Mouse (Mus musculus) T-helper 17 cell (primary cell): Measurements from ENCODE around the gene Ifitm10.

ENCODE experiments used
- in situ Hi-C, 2 experiments: fragments of 300-600 bp; cut with MboI, MseI; formaldehyde crosslinking; loops; 1 replicate in 1 of 2; 2 replicates in 1 of 2; pipeline ENCODE4 v1.15.1; 2025; ENCODE audit warnings: high pct_unique_total_duplicates in 2 of 2

Gene Ifitm10

DNA sequence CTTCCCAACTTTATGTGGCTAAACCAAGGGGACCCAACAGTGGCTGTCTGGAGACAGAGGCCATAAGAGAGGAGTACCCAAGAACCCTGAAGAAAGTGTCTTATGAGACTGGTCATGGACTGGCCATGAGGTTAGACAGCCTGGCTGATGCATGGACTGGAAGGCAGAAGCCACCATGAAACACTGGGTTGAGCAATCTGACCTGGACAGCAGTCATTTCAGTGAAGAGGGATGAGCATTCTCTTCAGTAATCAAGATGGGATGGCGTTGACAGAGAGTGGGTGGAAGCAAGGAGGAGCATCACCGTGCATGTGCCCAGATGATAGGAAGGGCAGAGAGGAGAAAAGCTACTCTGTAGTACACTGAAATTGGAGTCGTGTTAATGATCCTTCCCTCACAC, 17.6 kb upstream of the Ifitm10 start:
- in situ Hi-C loops = loop anchor here in 1 of 2 experiments (5.0 kb wide), 1 partner anchor 489 kb away; no protein-coding TSS in a partner anchor

DNA sequence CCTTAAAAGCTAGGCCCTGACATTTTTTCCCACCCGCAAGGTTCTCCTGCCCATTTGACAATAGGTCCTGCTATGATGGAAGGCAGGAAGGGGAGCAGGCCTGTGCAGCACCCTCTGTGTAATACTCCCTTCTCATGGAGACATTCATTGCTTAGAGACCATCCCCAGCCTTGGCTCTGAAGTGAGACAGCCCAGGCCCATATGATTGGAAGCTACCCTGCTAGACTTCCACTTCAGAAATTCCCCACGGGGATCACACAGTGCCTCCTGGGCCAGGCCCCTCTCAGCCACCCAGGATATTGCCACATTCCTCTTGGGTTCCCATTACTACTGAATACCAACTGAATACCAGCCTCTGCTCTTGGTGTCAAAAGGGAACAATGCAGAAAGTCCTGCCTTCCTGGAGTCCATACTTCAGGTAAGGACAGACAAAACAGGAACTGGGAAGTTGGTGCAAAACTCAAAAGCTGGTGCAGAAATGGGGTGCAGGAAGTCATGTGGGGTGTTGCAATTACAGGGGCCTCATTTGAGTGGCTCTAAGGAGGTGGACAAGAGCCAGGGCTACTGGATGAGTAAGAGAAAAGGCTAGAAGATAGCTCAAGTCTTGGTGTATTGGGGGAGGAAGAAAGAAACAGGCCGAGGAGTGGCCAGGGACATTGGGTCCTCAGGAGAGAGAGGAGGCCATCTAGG, 16.6 kb upstream of the Ifitm10 start:
- in situ Hi-C loops = loop anchor here in 1 of 2 experiments (5.0 kb wide), 1 partner anchor 488 kb away; no protein-coding TSS in a partner anchor

DNA sequence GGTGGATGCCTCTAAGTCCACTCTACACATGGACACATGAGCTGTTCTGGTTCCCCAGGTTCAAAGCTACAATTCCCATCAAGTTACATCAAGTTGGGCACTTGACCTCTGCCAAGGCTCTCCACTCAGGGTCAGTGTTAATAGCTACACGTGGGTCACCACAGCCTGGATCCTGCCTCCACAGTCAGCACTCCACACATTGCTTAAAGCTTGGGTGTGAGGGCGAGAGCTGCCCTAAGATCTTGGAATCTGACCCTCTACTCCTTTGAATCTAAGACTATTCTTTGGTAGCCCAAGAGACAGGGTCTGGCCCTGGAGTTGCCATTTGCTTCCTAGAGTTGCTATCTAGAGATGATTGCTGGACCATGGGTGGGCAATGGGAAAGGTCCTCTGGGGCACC, 15.2 kb upstream of the Ifitm10 start:
- in situ Hi-C loops = no loop called here

DNA sequence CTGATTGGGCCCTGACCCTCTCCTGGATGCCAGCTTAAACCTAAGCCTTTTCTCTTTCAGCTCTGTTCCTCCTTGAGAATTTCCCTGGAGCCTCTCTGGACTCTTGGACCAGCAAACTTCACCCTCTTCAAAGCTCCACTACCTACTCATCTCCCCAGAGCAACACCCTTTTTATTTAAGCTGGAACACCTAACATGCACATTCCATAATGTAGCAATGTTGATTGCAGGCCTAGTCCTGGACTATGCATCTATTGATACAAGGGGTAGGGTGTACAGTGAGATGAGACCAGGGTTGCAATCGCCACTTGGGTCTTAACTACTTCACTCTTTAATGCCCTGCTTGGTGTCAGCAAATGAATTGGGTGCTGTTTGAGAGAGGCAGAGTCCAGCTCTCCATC, 14.6 kb upstream of the Ifitm10 start:
- in situ Hi-C loops = no loop called here

DNA sequence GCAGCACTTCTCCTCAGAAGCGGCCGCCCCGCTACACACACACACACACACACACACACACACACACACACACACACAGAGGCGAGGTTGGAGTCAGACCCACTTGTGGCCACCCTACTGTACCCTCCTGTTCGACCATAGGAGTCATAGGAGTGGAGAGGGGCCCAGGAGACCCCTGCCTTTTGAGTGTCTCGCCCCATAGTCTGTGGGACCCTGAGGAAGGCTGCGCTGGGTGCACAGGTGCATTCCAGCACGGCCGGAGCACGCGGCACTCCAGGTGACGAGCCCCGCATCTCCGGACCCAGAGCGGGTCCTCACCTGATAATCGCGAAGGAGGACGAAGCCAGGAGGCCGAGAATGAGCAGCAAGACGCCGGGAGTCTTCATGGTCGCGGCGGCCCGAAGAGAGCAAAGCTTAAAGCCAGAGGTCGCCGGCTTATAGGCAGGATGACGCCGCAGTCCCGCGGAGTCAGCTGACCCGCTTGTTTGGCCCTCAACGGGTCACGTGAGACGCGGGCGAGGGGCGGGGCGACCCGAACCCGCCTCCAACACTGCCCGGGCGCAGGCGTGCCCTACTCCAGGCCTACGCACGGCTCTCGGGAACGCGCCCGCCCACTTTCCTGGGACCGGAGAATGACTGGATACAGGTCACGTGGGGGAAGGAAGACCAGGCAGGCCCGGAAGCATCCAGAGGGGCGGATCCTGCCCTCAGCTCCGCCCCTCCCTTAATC, 14.0 kb upstream of the Ifitm10 start, which contains the start of gene Ctsd:
Ctsd (minus strand) TSS at position 620 of the 730 bp plus-strand sequence.
- in situ Hi-C loops = no loop called here

DNA sequence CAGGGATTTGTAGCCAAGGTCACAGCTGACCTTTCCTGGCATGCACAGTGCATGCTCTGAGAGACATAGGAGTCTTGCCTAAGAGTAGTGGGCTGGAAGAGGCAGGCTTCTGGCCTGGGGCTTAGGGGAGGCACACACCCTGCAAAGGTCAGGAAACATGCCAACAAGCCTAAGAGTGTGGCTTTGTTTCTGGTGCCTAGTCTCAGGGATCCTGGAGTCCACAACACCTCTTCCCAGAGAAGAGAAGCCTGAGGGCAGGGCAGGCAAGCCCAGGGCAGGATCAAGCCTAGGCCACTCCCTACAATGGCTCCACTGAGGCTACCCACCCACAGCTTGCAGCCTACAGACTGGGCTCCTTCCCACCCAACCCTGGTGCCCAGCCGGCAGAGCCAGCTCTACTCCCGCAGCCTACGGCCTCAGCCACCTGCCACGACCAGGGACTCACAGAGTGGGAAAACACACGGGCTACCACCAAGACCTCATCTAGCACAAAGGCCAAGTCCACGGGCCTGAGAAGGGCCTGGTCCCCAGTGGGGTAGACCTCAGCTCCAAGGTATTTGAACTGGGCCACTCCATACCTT, 13.2 kb upstream of the Ifitm10 start:
- in situ Hi-C loops = no loop called here

DNA sequence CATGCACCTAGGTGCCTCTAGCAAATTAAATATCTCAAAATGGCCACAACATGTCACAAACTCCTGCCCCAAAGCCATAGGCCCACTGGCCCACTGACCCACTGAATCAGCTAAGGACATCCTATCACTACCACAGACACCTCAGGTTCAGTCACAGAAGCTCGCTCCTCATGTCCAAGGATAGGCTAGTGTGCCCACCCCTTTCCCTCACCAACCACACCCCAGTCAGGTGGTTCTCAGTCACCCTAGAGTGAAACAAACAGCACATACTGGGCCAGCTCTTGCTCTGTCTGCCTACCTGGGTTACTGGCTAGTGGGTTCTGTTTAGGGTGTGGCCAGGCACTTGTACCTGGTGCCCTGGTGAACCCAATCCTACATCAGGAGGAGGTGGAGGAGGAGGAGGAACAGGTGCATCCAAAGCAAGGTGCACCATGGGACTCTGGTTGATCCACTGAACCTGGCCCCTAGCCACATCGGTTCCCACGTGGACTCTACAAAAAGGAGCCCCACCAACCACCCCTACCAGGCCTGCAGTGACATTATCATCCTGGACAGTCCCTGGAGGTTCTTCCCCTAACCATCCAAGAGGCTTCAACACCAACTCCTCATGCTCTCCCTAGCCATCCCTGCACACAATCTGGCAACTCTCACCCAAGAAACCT, 12.3 kb upstream of the Ifitm10 start:
- in situ Hi-C loops = no loop called here

DNA sequence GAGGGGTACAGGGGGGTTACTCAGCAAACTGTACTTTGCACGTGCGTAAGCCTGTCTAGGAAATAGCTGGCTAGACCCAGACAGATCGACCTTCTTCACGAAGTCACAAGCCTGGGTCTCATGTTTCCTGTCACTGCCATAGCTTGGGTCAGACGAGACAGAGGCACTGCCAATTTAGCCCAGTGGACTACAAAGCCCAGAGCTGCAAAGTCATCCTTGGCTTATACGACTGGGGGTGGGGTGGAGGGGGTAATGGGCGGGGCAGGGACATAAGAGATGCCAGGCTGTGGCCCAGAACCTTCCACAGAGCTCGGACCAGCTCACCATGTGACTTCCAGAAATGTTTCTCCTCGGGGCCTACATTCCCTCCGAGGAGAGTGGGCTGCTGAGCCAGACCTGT, 10.8 kb upstream of the Ifitm10 start:
- in situ Hi-C loops = no loop called here

DNA sequence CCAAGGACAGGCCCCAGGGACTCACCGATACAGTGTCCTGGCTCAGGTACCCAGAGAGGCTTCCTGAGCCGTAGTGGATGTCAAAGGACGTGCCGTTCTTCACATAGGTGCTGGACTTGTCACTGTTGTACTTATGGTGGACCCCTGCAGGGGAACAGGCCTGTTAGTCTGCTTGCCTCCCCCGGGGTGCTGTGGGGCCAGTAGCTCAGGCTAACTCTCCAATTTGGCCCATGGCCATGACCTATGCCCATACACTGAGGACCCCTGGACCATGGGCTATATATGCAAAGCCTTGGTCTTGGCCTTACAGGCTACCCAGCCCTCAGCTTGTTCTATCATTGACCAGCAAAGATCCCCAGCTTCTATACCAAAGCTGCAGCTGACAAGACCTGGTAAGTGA, 9.0 kb upstream of the Ifitm10 start, which contains the start of gene Gm49369:
Gm49369 (minus strand) TSS at position 101 of the 400 bp plus-strand sequence.
- in situ Hi-C loops = no loop called here

DNA sequence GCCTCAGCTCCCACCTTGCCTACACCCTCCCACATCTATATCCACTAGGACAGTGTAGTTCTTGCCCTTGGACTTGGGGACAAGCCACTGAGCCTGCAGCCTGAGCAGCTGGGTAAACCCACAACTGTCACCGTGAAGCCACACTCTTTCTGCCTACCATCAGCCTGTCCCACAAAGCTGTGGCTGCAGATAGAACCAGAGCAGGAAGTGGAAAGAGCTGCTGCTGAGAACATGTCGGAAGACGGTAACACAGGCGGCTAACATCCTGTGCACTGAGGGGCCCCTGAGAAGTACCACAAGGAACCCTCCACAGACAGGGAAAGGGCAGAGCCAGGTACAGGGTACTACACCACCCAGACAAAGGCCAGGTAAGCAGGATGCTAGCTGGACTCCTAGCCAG, 7.6 kb upstream of the Ifitm10 start:
- in situ Hi-C loops = no loop called here

DNA sequence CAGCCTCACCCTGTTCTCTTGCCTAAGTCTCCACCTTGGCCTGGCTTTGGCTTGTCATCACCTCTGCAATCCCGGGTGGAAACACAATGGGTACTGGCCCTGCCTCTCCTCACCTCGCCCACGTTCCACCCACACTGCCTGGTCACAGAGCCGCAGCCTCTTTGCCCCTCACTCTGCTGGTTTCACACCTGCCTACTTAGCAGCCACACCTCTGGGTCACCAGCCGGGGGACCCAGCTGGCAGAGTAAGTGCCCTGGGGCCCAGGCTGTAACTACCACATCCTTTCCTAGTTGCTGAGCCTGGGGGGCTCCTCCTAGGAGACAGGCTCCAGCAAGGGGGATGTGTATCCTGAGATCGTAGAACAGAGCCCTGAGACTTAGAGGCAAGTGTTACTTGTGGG, 5.6 kb upstream of the Ifitm10 start:
- in situ Hi-C loops = no loop called here

DNA sequence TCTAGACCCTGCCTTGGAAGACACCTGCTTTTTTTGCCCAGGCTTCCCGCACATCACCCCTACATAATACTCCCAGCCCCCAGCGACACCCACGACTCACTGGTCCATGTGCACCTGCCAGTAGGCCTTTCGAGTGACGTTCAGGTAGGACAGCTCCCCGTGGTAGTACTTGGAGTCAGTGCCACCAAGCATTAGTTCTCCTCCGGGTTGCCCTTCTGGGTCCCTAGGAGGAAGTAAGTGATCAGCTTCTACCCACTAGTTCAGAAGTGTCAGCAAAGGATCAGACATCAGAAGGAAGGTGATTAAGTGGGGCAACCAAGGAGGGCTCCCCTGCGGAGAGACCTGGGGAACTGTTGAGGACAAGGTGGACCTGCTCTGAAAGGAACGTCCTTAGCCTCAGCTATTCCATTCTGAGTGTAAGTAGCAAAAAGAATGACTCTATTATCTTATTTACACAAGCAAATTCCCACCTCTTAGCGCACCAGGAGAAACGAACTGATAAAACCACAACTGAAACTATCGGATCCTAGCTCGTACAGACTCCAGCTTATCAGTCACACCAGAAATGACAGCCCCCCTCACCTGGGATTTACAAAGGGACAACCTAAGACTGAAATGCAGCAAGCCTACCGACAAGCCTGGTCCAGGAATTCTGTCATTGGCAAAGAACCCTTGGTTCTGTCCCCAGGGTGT, 3.8 kb upstream of the Ifitm10 start:
- in situ Hi-C loops = no loop called here

DNA sequence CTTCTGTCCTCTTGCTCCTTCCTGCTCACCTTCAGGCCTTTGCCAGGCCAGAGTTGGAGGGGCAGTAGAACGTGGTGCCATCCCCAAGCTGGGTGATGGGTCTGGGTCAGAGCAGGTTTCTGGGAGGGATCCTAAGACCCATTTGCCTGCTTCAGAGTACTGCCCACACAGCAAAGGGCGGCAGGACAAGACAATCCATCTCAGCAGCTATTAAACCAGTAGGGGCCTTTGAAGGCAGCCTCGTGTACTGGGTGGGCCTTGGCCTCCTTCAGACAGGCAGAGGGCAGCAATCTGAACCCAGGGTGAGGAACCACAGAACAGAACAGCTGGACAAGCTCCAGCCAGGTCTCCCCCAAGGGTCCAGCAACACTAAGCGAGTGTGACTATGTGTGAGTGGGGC, 2.5 kb upstream of the Ifitm10 start:
- in situ Hi-C loops = no loop called here

DNA sequence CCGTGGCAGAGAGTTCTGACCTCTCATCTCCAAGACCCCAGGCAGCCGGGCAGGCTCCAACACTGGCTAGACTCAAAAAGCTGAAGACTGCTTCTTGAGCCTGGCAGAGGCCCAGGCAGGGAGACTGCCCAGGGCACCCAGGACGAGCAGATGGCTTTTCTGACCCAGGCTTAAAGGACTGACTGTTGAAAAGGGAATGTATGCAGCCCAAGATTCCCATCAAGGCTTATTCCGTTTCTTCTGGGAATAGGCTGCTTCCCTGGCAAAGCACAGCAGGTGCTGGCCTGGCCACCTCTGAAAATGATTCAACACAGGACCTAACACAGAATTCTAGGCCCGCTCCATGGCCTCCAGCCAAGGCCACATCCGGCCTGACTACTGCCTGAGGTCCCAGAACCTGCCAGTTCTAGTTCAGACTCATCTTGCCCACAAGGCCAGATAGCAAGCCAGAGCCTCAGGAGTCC, 1.7 kb upstream of the Ifitm10 start:
- in situ Hi-C loops = no loop called here

DNA sequence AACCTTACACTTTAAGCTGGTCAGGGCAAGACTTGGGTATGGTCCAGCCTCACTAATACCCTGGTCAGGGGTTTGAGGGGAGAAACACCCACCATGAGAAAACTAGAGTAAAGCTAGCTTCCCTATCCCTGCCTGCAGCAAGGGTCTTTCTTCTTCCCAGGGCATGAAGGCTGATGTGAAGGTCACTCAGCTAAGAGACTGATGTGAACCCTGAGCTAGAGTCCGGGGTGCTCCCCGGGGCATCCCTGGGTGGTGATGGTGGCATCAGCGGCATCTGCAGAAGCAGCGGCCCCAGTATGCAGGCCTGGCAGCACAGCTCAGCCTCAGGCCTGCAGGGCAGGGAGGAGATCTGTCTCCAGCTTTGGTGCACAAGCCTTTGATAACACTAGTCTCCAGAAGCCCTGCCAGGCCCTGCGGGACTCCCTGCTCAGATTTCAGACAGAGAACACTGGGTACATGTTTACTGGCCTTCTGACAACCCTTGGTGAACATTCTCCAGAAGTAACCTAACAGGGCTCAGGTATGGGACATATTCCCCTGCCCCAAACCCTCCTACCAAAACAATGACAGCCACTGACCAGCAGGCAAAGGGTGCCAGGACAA, 961 bp upstream of the Ifitm10 start:
- in situ Hi-C loops = loop anchor here in 1 of 2 experiments (25.0 kb wide), 1 partner anchor 1112 kb away; the partner anchor contains the start of gene Irf7

DNA sequence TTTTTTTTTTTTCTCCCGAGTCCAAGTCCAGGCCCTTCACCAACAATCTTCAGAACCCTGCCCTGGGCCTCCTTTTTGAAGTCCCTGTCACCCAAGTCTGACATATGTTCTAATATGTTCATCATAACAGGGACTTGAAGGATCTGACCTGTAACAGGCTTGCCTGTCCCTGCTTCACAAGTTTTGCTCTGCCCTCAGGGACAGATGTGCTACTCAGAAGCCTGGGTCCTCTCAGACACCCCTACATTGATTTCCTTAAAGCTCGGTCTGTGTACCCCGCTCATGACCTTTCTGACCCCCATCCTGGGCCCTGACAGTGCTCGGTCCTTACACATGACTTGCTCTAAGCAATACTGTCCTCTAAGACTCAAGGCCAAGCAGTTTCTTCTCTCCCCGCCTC, 514 bp downstream of the Ifitm10 start:
- in situ Hi-C loops = loop anchor here in 1 of 2 experiments (25.0 kb wide), 1 partner anchor 1111 kb away; the partner anchor contains the start of gene Irf7

DNA sequence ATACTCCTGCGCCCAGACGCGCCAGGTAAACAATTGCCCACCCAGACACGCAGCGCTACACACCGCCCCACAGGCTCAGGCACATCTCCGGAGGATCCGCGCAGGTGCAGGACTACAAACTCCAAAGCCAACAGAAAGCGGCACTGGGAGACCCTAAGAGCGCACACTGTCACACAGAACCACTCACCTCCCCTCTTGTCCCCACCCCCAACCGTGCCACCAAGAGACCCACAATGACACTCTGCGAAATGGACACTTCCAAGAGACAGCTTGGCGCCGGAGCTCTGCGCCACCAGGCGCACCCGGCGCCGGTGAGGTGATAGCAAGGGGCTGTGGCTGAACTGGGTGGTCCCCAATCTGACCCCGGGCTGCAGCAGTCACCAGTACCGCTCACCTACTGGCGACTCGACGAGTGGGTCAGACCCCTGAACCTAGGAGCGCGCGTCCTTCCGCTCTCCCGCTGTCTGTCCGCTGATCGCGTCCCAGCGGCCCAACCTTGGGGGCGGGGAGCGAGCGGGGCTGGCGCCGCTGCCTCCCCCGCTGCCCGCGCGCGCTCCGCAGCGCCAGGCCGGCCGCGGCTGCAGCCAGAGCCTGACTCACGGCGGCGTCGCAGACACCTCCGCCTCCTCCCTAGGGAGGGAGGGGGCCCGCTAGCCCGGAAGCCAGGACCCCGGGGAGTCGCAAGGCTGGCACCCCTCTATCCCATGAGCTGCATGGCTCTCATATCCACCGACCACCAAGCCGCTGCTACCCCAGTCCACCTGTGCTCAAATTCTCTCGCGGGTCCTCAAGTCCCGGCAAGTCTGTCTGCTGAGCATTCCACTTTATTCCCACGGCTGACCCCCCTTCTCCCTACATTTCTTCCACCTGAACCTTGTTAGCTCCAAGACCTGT, 1.5 kb downstream of the Ifitm10 start:
- in situ Hi-C loops = loop anchor here in 1 of 2 experiments (25.0 kb wide), 1 partner anchor 1110 kb away; the partner anchor contains the start of gene Irf7

DNA sequence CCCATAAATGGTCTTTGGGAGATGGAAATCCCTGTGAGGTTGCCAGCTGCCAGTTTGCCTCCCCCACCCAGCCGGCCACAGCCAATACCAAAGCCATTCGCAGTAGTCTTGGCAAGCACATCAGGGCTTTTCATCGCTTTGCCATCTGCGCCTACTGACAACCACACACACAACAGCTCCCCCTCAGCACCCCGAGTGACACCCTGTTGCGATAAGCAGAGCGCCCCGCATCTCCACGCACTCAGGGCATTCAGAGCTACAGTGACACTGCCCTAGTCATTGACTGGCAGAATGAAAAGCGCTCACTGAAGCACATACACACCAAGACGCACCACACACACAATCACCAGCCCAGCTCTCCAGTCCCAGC, 2.2 kb downstream of the Ifitm10 start:
- in situ Hi-C loops = loop anchor here in 1 of 2 experiments (25.0 kb wide), 1 partner anchor 1109 kb away; the partner anchor contains the start of gene Irf7

DNA sequence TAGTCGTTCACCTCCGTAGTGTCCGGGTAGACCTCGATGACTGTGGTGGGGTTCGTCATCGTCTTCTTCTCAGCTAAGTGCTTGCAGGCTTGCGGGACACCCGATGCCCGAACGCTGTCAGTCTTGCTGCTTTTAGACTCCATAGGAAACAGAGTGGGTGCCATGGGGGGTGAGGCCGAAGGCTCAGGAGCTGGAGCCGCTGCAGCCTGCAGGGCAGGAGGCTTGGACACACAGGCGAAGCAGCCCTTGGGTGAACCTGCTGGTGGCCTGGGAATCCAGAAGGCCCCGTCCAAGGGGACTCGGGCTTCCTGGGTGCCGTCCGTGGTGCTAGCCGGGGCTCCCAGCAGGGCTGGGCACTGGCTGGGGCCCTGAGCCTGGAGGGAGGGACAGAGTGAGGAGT, 2.6 kb downstream of the Ifitm10 start:
- in situ Hi-C loops = loop anchor here in 1 of 2 experiments (25.0 kb wide), 1 partner anchor 1109 kb away; the partner anchor contains the start of gene Irf7
